Comparison of ENCODE assay signal across 10 mouse cellular contexts in the genomic region with DNA sequence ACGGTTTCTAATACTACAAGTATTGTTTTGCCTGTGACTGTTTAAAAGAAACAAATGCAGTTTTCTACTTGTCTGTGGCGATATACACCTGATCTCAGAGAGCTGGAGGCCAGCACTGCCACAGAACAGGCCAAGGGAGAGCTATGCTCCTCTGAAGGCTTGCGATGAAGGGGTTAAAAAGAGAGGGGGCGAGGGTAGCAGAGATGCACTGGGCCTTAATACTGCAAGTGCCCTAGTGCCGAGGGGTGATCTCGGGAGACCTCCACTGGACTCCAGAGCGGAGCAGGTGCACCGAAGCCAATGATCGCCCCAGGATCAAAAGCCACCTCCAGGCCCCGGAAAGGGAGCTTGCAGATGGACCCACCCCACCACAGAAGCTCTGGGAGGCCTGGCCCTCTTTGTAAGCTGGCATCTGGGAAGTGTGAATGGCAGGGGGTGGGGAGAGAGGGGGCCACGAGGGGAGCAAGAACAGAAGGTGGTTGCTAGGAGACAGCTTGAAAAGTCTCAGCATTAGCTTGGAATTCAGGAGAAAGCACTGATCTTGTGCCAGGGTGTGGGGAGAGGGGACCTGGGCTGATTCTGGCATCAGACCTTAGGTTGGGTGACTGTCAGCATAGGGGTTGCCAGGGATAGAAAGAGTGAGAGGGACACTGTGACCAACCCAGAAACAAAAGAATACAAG. TPM values are rescaled to one million over a fixed set of nuclear protein-coding genes. Genes with fewer than 3 reads are reported as not detected.
DNase-seq lines count a peak whose midpoint lies in the region; ATAC-seq lines count a peak whose summit lies in the region.
"Had no signal": no experiment of that assay in that cellular context is flagged by ENCODE, and none has a peak within 500 bp of the region (broad histone marks: within the 10 kb centered on the region; RNA-seq: fewer than 3 reads in every experiment).

No protein-coding gene starts in this region.

- 0 out of 2 replicates have a peak overlapping the region, but pooled peaks have one; percentile 12 for H3K4me2 ChIP-seq in hindbrain, embryonic 14.5 days (replicated peaks)
- peak overlapping the region; percentile 4; the same call in 1 of the 2 replicates for H3K4me2 ChIP-seq in midbrain, embryonic 11.5 days

- peaks cover 26% of the 10 kb centered on the region for H3K4me1 ChIP-seq in hindbrain, embryonic 14.5 days (replicated peaks; ENCODE audit: control insufficient read depth, insufficient read depth, low read length)
- peaks cover 25% of the 10 kb centered on the region for H3K4me1 ChIP-seq in midbrain, embryonic 11.5 days (ENCODE audit: control insufficient read depth, insufficient read depth, low read length)

- peak; percentile 44 for DNase-seq in left cerebral cortex, adult 11 months (ENCODE audit: low spot score)
- no peak for DNase-seq in left cerebral cortex, adult 18-20 months (ENCODE audit: low spot score in 2 of 2)
- DNase-seq in hindbrain, embryonic 14.5 days (ENCODE audit: low spot score): peak; percentile 72
- peak; percentile 97 for DNase-seq in midbrain, embryonic 11.5 days (ENCODE audit: low spot score, missing footprints)
- DNase-seq in right cerebral cortex, postnatal 4 days: peak; percentile 59
- DNase-seq in natural killer cell, adult 2 months (ENCODE audit: low spot score in 2 of 2): no peak
- no peak for DNase-seq in lung, postnatal 36 days
- no peak for DNase-seq in gastrocnemius, postnatal 25 days

- peak overlapping the region; percentile 84 for H3K27ac ChIP-seq in hindbrain, embryonic 14.5 days
- H3K27ac ChIP-seq in midbrain, embryonic 11.5 days (ENCODE audit: low read depth, low read length): peak overlapping the region; percentile 85

- WGBS in hindbrain, embryonic 14.5 days: 18% methylated on average over 11 of the region's 11 CpGs
- WGBS in midbrain, embryonic 11.5 days: 11% methylated on average over 11 of the region's 11 CpGs

- no peaks in the 10 kb centered on the region for H3K27me3 ChIP-seq in hindbrain, embryonic 14.5 days (ENCODE audit: control insufficient read depth, insufficient read depth, low read length)
- no peaks in the 10 kb centered on the region for H3K27me3 ChIP-seq in midbrain, embryonic 11.5 days (ENCODE audit: control insufficient read depth, insufficient read depth, low read length)

- no peak overlapping the region for H3K4me3 ChIP-seq in hindbrain, embryonic 14.5 days (replicated peaks; ENCODE audit: low read length)
- H3K4me3 ChIP-seq in midbrain, embryonic 11.5 days (ENCODE audit: low read depth, low read length): no peak overlapping the region
- H3K4me3 ChIP-seq: myocyte had no signal

- H3K9me3 ChIP-seq in hindbrain, embryonic 14.5 days (ENCODE audit: control insufficient read depth, low read length): no peaks in the 10 kb centered on the region
- H3K9me3 ChIP-seq in midbrain, embryonic 11.5 days (ENCODE audit: control insufficient read depth, low read length): no peaks in the 10 kb centered on the region

- H3K36me3 ChIP-seq in hindbrain, embryonic 14.5 days (replicated peaks; ENCODE audit: control insufficient read depth, insufficient read depth): peaks cover 14% of the 10 kb centered on the region; the same call in 1 of the 2 replicates
- H3K36me3 ChIP-seq in midbrain, embryonic 11.5 days (ENCODE audit: control insufficient read depth, insufficient read depth, low read length): no peaks in the 10 kb centered on the region; the same call in 1 of the 2 replicates

- peak; percentile 90 for ATAC-seq in hindbrain, embryonic 14.5 days (ENCODE audit: low FRiP score)
- peak; percentile 93 for ATAC-seq in midbrain, embryonic 11.5 days (ENCODE audit: low FRiP score)

- no peak overlapping the region; the same call in 1 of the 2 replicates for H3K9ac ChIP-seq in hindbrain, embryonic 14.5 days
- peak overlapping the region; percentile 44; the same call in 1 of the 2 replicates for H3K9ac ChIP-seq in midbrain, embryonic 11.5 days (ENCODE audit: low read length)

RNA-seq across cellular contexts. Expression of gene Rars, which starts 22.2 kb away (rescaled TPM):
- total RNA-seq in left cerebral cortex, adult 18-20 months (2021): 10 to 100 TPM; 44.5 to 49.0 TPM
- 72.1 and 75.3 TPM in 2 replicates for polyA plus RNA-seq in hindbrain, embryonic 14.5 days (2014; fragmentation: Nextera tagmentation; extraction: Ambion mirVana)
- polyA plus RNA-seq in midbrain, embryonic 11.5 days (2014; fragmentation: Nextera tagmentation; extraction: Ambion mirVana): 116 and 122 TPM in 2 replicates
- 10 to 100 TPM; 42.9 to 47.6 TPM for total RNA-seq in gastrocnemius, postnatal 25 days (2021)

RNA-seq across cellular contexts. Expression of gene Fbll1, which starts 57.8 kb away (rescaled TPM):
- total RNA-seq in left cerebral cortex, adult 18-20 months (2021): 10 to 100 TPM; 39.0 to 41.7 TPM
- 34.3 and 36.9 TPM in 2 replicates for polyA plus RNA-seq in hindbrain, embryonic 14.5 days (2014; fragmentation: Nextera tagmentation; extraction: Ambion mirVana)
- 2.6 and 3.8 TPM in 2 replicates for polyA plus RNA-seq in midbrain, embryonic 11.5 days (2014; fragmentation: Nextera tagmentation; extraction: Ambion mirVana)
- total RNA-seq in gastrocnemius, postnatal 25 days (2021): not detected
- polyA plus RNA-seq: limb, embryonic 11.5 days; myocyte had no signal

Comparison
In these comparisons a context has a peak if more than half of its experiments do, and no peak if none do; other contexts are left out.
1. DNase-seq: peak in left cerebral cortex, adult 11 months (single experiment), hindbrain, embryonic 14.5 days (single experiment), midbrain, embryonic 11.5 days (single experiment) and right cerebral cortex, postnatal 4 days (single experiment); none in left cerebral cortex, adult 18-20 months (0 of 2), natural killer cell, adult 2 months (0 of 2), lung, postnatal 36 days (single experiment) and gastrocnemius, postnatal 25 days (single experiment).
2. RNA of gene Fbll1, which starts 57.8 kb away (total RNA-seq): 39.0 to 41.7 TPM in left cerebral cortex, adult 18-20 months; not detected in gastrocnemius, postnatal 25 days; every median in the first group is over 10 times any median in the second.